23 mouse cellular contexts compared by ENCODE assay signal in genomic region chr19:36782591-36782990, GRCm38 (mm10). TPM values are rescaled to one million over a fixed set of nuclear protein-coding genes. Genes with fewer than 3 reads are reported as not detected.
DNase-seq lines count a peak whose midpoint lies in the region; ATAC-seq and TF ChIP-seq lines count a peak whose summit lies in the region.
"Had no signal": no experiment of that assay in that cellular context is flagged by ENCODE, and none has a peak within 500 bp of the region (broad histone marks: within the 10 kb centered on the region; RNA-seq: fewer than 3 reads in every experiment).

No protein-coding gene starts in this region.

- 0 out of 2 replicates have a peak, but pooled peaks have one; percentile 50 for ATAC-seq in hindbrain, embryonic 16.5 days
- no peak for ATAC-seq in hindbrain, embryonic 11.5 days (ENCODE audit: low FRiP score)
- ATAC-seq in lung, embryonic 15.5 days (ENCODE audit: borderline replicate concordance, extremely low read depth, low FRiP score, low TSS enrichment) = peak; percentile 35; the same call in 1 of the 2 replicates
- ATAC-seq in stomach, postnatal 0 days (ENCODE audit: low FRiP score, low TSS enrichment) = 0 out of 2 replicates have a peak, but pooled peaks have one; percentile 2
- ATAC-seq: forebrain, embryonic 13.5 days; forebrain, postnatal 0 days; inflammation-experienced regulatory T-cells, adult 6 months had no signal

- H3K4me1 ChIP-seq in hindbrain, embryonic 16.5 days (ENCODE audit: control insufficient read depth, insufficient read depth, low read depth, low read length) = no peaks in the 10 kb centered on the region
- H3K4me1 ChIP-seq in hindbrain, embryonic 11.5 days (replicated peaks; ENCODE audit: control insufficient read depth, insufficient read depth, low read length) = no peaks in the 10 kb centered on the region
- no peaks in the 10 kb centered on the region for H3K4me1 ChIP-seq in lung, embryonic 15.5 days
- no peaks in the 10 kb centered on the region for H3K4me1 ChIP-seq in stomach, postnatal 0 days (replicated peaks; ENCODE audit: control insufficient read depth, insufficient read depth)
- H3K4me1 ChIP-seq: embryonic facial prominence, embryonic 10.5 days; forebrain, embryonic 13.5 days; heart, embryonic 13.5 days had no signal

- TF ChIP-seq CTCF in stomach, postnatal 0 days (IDR thresholded peaks at IDR 0.05; ENCODE audit: low read depth) = no peak

- TF ChIP-seq EP300 in stomach, postnatal 0 days (optimal IDR thresholded peaks at IDR 0.05) = no peak

- H3K27ac ChIP-seq in hindbrain, embryonic 16.5 days (ENCODE audit: low read depth, low read length) = no peak overlapping the region
- H3K27ac ChIP-seq in hindbrain, embryonic 11.5 days (ENCODE audit: low read depth, low read length) = no peak overlapping the region
- H3K27ac ChIP-seq in lung, embryonic 15.5 days = no peak overlapping the region
- no peak overlapping the region for H3K27ac ChIP-seq in stomach, postnatal 0 days (replicated peaks)
- H3K27ac ChIP-seq: embryonic facial prominence, embryonic 10.5 days; forebrain, embryonic 13.5 days; gastrocnemius, adult 2 months; heart, embryonic 13.5 days; hindbrain, embryonic 14.5 days had no signal

- H3K9ac ChIP-seq in hindbrain, embryonic 16.5 days (ENCODE audit: low read depth, low read length) = no peak overlapping the region
- H3K9ac ChIP-seq in hindbrain, embryonic 11.5 days (ENCODE audit: low read depth, low read length) = no peak overlapping the region
- H3K9ac ChIP-seq in lung, embryonic 15.5 days = no peak overlapping the region
- H3K9ac ChIP-seq in stomach, postnatal 0 days (ENCODE audit: low read length) = no peak overlapping the region
- H3K9ac ChIP-seq: forebrain, embryonic 13.5 days; forebrain, postnatal 0 days; heart, embryonic 13.5 days; hindbrain, embryonic 14.5 days had no signal

- H3K36me3 ChIP-seq in hindbrain, embryonic 16.5 days (ENCODE audit: control insufficient read depth, insufficient read depth, low read length) = no peaks in the 10 kb centered on the region
- H3K36me3 ChIP-seq in hindbrain, embryonic 11.5 days (ENCODE audit: control insufficient read depth, insufficient read depth, low read length) = no peaks in the 10 kb centered on the region
- H3K36me3 ChIP-seq in lung, embryonic 15.5 days = no peaks in the 10 kb centered on the region
- H3K36me3 ChIP-seq in stomach, postnatal 0 days (ENCODE audit: control insufficient read depth, insufficient read depth, low read length) = no peaks in the 10 kb centered on the region
- H3K36me3 ChIP-seq: embryonic facial prominence, embryonic 10.5 days; heart, embryonic 13.5 days had no signal

- no peaks in the 10 kb centered on the region for H3K9me3 ChIP-seq in hindbrain, embryonic 16.5 days (ENCODE audit: control insufficient read depth, low read length)
- no peaks in the 10 kb centered on the region for H3K9me3 ChIP-seq in hindbrain, embryonic 11.5 days (ENCODE audit: control insufficient read depth, low read length)
- no peaks in the 10 kb centered on the region for H3K9me3 ChIP-seq in lung, embryonic 15.5 days
- no peaks in the 10 kb centered on the region for H3K9me3 ChIP-seq in stomach, postnatal 0 days (ENCODE audit: control insufficient read depth, low read length)
- H3K9me3 ChIP-seq: embryonic facial prominence, embryonic 10.5 days; forebrain, embryonic 13.5 days; heart, embryonic 13.5 days had no signal

- H3K4me2 ChIP-seq in hindbrain, embryonic 16.5 days (ENCODE audit: low read length) = no peak overlapping the region
- no peak overlapping the region for H3K4me2 ChIP-seq in hindbrain, embryonic 11.5 days (replicated peaks; ENCODE audit: low read depth, low read length)
- no peak overlapping the region for H3K4me2 ChIP-seq in lung, embryonic 15.5 days
- H3K4me2 ChIP-seq in stomach, postnatal 0 days (replicated peaks; ENCODE audit: low read depth) = no peak overlapping the region
- H3K4me2 ChIP-seq: forebrain, embryonic 13.5 days; heart, embryonic 13.5 days; hindbrain, embryonic 14.5 days had no signal

- H3K4me3 ChIP-seq in hindbrain, embryonic 16.5 days (ENCODE audit: low read length) = no peak overlapping the region
- no peak overlapping the region for H3K4me3 ChIP-seq in hindbrain, embryonic 11.5 days (ENCODE audit: low read depth, low read length)
- no peak overlapping the region for H3K4me3 ChIP-seq in lung, embryonic 15.5 days
- H3K4me3 ChIP-seq in stomach, postnatal 0 days (ENCODE audit: low read depth, low read length) = no peak overlapping the region
- H3K4me3 ChIP-seq: embryonic facial prominence, embryonic 10.5 days; forebrain, embryonic 13.5 days; gastrocnemius, adult 2 months; heart, embryonic 13.5 days had no signal

- H3K27me3 ChIP-seq in hindbrain, embryonic 16.5 days (replicated peaks; ENCODE audit: control insufficient read depth, insufficient read depth, low read length) = no peaks in the 10 kb centered on the region
- no peaks in the 10 kb centered on the region for H3K27me3 ChIP-seq in hindbrain, embryonic 11.5 days (ENCODE audit: control insufficient read depth, insufficient read depth, low read length)
- no peaks in the 10 kb centered on the region for H3K27me3 ChIP-seq in lung, embryonic 15.5 days
- H3K27me3 ChIP-seq in stomach, postnatal 0 days (ENCODE audit: control insufficient read depth, insufficient read depth, low read length) = no peaks in the 10 kb centered on the region
- H3K27me3 ChIP-seq: forebrain, embryonic 13.5 days; heart, embryonic 13.5 days had no signal

- 50% methylated on average over 3 of the region's 3 CpGs for WGBS in hindbrain, embryonic 16.5 days
- WGBS in hindbrain, embryonic 11.5 days = 69% methylated on average over 3 of the region's 3 CpGs
- 65% methylated on average over 3 of the region's 3 CpGs for WGBS in lung, embryonic 15.5 days
- WGBS in stomach, postnatal 0 days = 64% methylated on average over 3 of the region's 3 CpGs

- DNase-seq in hindbrain, embryonic 11.5 days (ENCODE audit: low spot score) = no peak
- DNase-seq in lung, postnatal 14 days = no peak
- DNase-seq in ovary, adult 18-20 months (ENCODE audit: low spot score) = peak; percentile 17
- no peak for DNase-seq in ovary, postnatal 10 days (ENCODE audit: low spot score)
- DNase-seq in stomach, postnatal 0 days (ENCODE audit: low spot score) = no peak
- no peak for DNase-seq in thymus, postnatal 4 days
- DNase-seq: adrenal gland, postnatal 10 days; cerebellum, adult 18-20 months; cerebellum, adult 9-11 months; cerebellum, postnatal 36 days; forebrain, postnatal 0 days; gastrocnemius, adult 2 months; gastrocnemius, postnatal 36 days; heart, adult 11 months; heart, postnatal 4 days had no signal

RNA-seq across cellular contexts. Expression of gene Ppp1r3c, which starts 46.1 kb away (rescaled TPM):
- 27.2 and 30.6 TPM in 2 replicates for polyA plus RNA-seq in hindbrain, embryonic 16.5 days (2015; fragmentation: Nextera tagmentation; extraction: Ambion mirVana)
- 6.4 and 7.7 TPM in 2 replicates for polyA plus RNA-seq in hindbrain, embryonic 11.5 days (2014; fragmentation: Nextera tagmentation; extraction: Ambion mirVana)
- 83.4 and 84.3 TPM in 2 replicates for polyA plus RNA-seq in lung, embryonic 15.5 days (2015; fragmentation: Nextera tagmentation; extraction: Ambion mirVana)
- polyA plus RNA-seq in stomach, postnatal 0 days (2015; fragmentation: Nextera tagmentation; extraction: Ambion mirVana) = 7.0 and 7.1 TPM in 2 replicates
- polyA plus RNA-seq: C2C12; inflammation-experienced regulatory T-cells, adult 6 months had no signal

RNA-seq across cellular contexts. Expression of gene Tnks2, which starts 51.4 kb away (rescaled TPM):
- 19.0 and 36.7 TPM in 2 replicates for polyA plus RNA-seq in hindbrain, embryonic 16.5 days (2015; fragmentation: Nextera tagmentation; extraction: Ambion mirVana)
- polyA plus RNA-seq in hindbrain, embryonic 11.5 days (2014; fragmentation: Nextera tagmentation; extraction: Ambion mirVana) = 80.8 and 91.1 TPM in 2 replicates
- polyA plus RNA-seq in lung, embryonic 15.5 days (2015; fragmentation: Nextera tagmentation; extraction: Ambion mirVana) = 47.3 and 47.6 TPM in 2 replicates
- polyA plus RNA-seq in stomach, postnatal 0 days (2015; fragmentation: Nextera tagmentation; extraction: Ambion mirVana) = 13.9 and 15.8 TPM in 2 replicates
